Comparison of ENCODE assay signal across 21 mouse cellular contexts in genomic region chr14:26853053-26853452, GRCm38 (mm10). TPM values are rescaled to one million over a fixed set of nuclear protein-coding genes. Genes with fewer than 3 reads are reported as not detected.
DNase-seq lines count a peak whose midpoint lies in the region; ATAC-seq lines count a peak whose summit lies in the region.
"Had no signal": no experiment of that assay in that cellular context is flagged by ENCODE, and none has a peak within 500 bp of the region (broad histone marks: within the 10 kb centered on the region; RNA-seq: fewer than 3 reads in every experiment).

No protein-coding gene starts in this region.

- peak; percentile 92 for ATAC-seq in granulocyte monocyte progenitor cell, adult 5-6 weeks (replicated peaks; ENCODE audit: poor library complexity, severe bottlenecking)
- ATAC-seq: activated CD4-positive, CD25-positive, alpha-beta regulatory T cell, adult 4 months; forebrain, embryonic 14.5 days; intestine, embryonic 15.5 days; lung, postnatal 0 days had no signal

- no peaks in the 10 kb centered on the region for H3K36me3 ChIP-seq in splenic B cell, adult 2 months (ENCODE audit: control insufficient read depth, insufficient read depth, low read length, poor library complexity, severe bottlenecking)
- H3K36me3 ChIP-seq: embryonic facial prominence, embryonic 13.5 days; intestine, embryonic 15.5 days had no signal

- H3K27me3 ChIP-seq in splenic B cell, adult 2 months (ENCODE audit: control insufficient read depth, insufficient read depth, low read length, poor library complexity, severe bottlenecking), result no peaks in the 10 kb centered on the region
- H3K27me3 ChIP-seq: embryonic facial prominence, embryonic 13.5 days; intestine, embryonic 15.5 days; megakaryocyte, embryonic 14.5 days had no signal

- intact Hi-C loops in heart, postnatal 10 days (cut with DNase I), result no loop called here

- peak; percentile 39 for DNase-seq in testis, postnatal 14 days (ENCODE audit: low spot score)
- no peak for DNase-seq in testis, postnatal 10 days (ENCODE audit: low spot score)
- peak; percentile 16 for DNase-seq in ES-CJ7 (ENCODE audit: low read depth, low spot score)
- peak; percentile 43 for DNase-seq in splenic B cell, adult 2 months (ENCODE audit: low read depth, low spot score)
- no peak for DNase-seq in cerebellum, adult 8-10 months
- no peak for DNase-seq in heart, postnatal 10 days
- DNase-seq: adrenal gland, postnatal 10 days; cerebellum, adult 9-11 months; gastrocnemius, postnatal 25 days; layer of hippocampus, adult 9-11 months; midbrain, embryonic 14.5 days; right cerebral cortex, postnatal 25 days had no signal

RNA-seq across cellular contexts. Expression of gene Asb14, which starts 41.3 kb away (rescaled TPM):
- not detected in 2 replicates for total RNA-seq in granulocyte monocyte progenitor cell, adult 5-6 weeks (2014; fragmentation: Nextera tagmentation)
- not detected in 2 replicates for total RNA-seq in granulocyte monocyte progenitor cell, adult 5-6 weeks (2017)
- 10 to 100 TPM; 26.5 to 38.2 TPM for total RNA-seq in heart, postnatal 10 days (2021)
- total RNA-seq: left cerebral cortex, adult 8-10 months; neutrophil, adult 5-6 weeks had no signal

Comparison
In these comparisons a context has a peak if more than half of its experiments do, and no peak if none do; other contexts are left out.
1. DNase-seq: peak in testis, postnatal 14 days (single experiment), ES-CJ7 (single experiment) and splenic B cell, adult 2 months (single experiment); none in testis, postnatal 10 days (single experiment), cerebellum, adult 8-10 months (single experiment) and heart, postnatal 10 days (0 of 2).
2. RNA of gene Asb14, which starts 41.3 kb away (total RNA-seq): 26.5 to 38.2 TPM in heart, postnatal 10 days; not detected in granulocyte monocyte progenitor cell, adult 5-6 weeks; every median in the first group is over 10 times any median in the second.